Mouse (Mus musculus) forebrain, embryonic 16.5 days (tissue): ENCODE measurements around the gene Mia2. TPM values are rescaled to one million over a fixed set of nuclear protein-coding genes. Genes with fewer than 3 reads are reported as not detected.

Experiments
- ATAC-seq: fragments of 200-750 bp; cut with Nextera tagmentation; 2 replicates; pipeline ENCODE4 v1.8.0; 2017; ENCODE audit warnings: mild to moderate bottlenecking, moderate library complexity
- H3K27ac ChIP-seq: fragments of 300-500 bp; sonication (generic); 2 replicates; pipeline ENCODE4 v1.5.1; 2014; ENCODE audit warnings: low read length, control low read depth
- H3K27me3 ChIP-seq: fragments of 300-500 bp; sonication (generic); replicated peaks from 2 replicates; pipeline ENCODE4 v1.6.1; 2014; ENCODE audit warnings: low read length; ENCODE audit not compliant: control insufficient read depth, insufficient read depth
- H3K36me3 ChIP-seq: fragments of 300-500 bp; sonication (generic); 2 replicates; pipeline ENCODE4 v1.6.1; 2014; ENCODE audit not compliant: control insufficient read depth, insufficient read depth
- H3K4me1 ChIP-seq: fragments of 300-500 bp; sonication (generic); replicated peaks from 2 replicates; pipeline ENCODE4 v1.6.1; 2014; ENCODE audit warnings: low read length; ENCODE audit not compliant: control insufficient read depth, insufficient read depth
- H3K4me2 ChIP-seq: fragments of 300-500 bp; sonication (generic); 2 replicates; pipeline ENCODE4 v1.6.1; 2014; ENCODE audit warnings: mild to moderate bottlenecking, low read length, control low read depth
- H3K4me3 ChIP-seq: fragments of 300-500 bp; sonication (generic); replicated peaks from 2 replicates; pipeline ENCODE4 v1.5.1; 2014; ENCODE audit warnings: mild to moderate bottlenecking, low read length, control low read depth
- H3K9ac ChIP-seq: fragments of 300-500 bp; sonication (generic); replicated peaks from 2 replicates; pipeline ENCODE4 v1.6.1; 2014; ENCODE audit warnings: low read depth, low read length, control low read depth
- H3K9me3 ChIP-seq: fragments of 300-500 bp; sonication (generic); 2 replicates; pipeline ENCODE4 v1.6.1; 2016; ENCODE audit warnings: low read length; ENCODE audit not compliant: control insufficient read depth
- WGBS: fragments of 180-500 bp; shearing (Covaris S2); extraction: QIAGEN DNeasy Blood & Tissue Kit; methylation state at CpG from one replicate; pipeline ENCODE4 v1.1.7; 2014; 5-methylcytosine and 5-hydroxymethylcytosine counted together
- polyA plus RNA-seq: library from polyadenylated mRNA; unstranded; fragments of >200 nt; fragmentation: Nextera tagmentation; extraction: Ambion mirVana; gene quantifications from 2 replicates; pipeline ENCODE4 v1.2.1, GENCODE M21; 2015

Mia2 gene
- polyA plus RNA-seq, 1 experiment from 2014 or later = 33.0 TPM

DNA sequence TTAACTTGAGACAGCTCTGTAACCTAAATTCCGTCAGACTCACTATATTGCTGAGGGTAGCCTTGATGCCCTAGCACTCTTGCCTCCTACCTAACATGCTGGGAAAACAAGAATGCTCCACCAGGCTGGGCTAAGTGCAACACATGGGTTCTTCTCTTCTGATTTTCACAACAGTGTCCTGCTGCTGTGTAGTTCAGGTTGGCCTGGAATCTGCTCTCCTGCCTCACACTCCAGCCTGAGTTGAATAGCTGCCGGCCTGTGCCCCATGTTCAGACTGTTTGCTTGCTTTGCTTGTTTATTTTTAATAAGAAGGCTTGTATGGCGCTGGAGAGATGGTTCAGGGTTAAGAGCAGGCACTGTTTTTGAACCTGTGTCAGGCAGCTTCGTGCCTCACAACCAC, 15.1 kb upstream of the Mia2 start:
- H3K27me3 ChIP-seq = no peaks in the 10 kb centered on the region
- no peak overlapping the region for H3K4me3 ChIP-seq
- ATAC-seq = no peak
- no peak overlapping the region for H3K4me2 ChIP-seq
- H3K27ac ChIP-seq = no peak overlapping the region
- no peaks in the 10 kb centered on the region for H3K36me3 ChIP-seq
- H3K4me1 ChIP-seq = no peaks in the 10 kb centered on the region
- WGBS = 85% methylated on average over 4 of the region's 4 CpGs
- no peak overlapping the region for H3K9ac ChIP-seq
- no peaks in the 10 kb centered on the region for H3K9me3 ChIP-seq

- Histone ChIP-seq H3K27me3 (no peaks in the 10 kb centered on the region), H3K9ac (no peak overlapping the region), H3K36me3 (no peaks in the 10 kb centered on the region), H3K27ac (no peak overlapping the region), H3K9me3 (no peaks in the 10 kb centered on the region), H3K4me2 (no peak overlapping the region), H3K4me3 (no peak overlapping the region), H3K4me1 (no peaks in the 10 kb centered on the region)
- no peak for ATAC-seq
- WGBS = 74% methylated on average over 5 of the region's 5 CpGs
Observed at GRCm38 (mm10) chr12:59084446-59084845, 11.2 kb upstream of the Mia2 start.

DNA sequence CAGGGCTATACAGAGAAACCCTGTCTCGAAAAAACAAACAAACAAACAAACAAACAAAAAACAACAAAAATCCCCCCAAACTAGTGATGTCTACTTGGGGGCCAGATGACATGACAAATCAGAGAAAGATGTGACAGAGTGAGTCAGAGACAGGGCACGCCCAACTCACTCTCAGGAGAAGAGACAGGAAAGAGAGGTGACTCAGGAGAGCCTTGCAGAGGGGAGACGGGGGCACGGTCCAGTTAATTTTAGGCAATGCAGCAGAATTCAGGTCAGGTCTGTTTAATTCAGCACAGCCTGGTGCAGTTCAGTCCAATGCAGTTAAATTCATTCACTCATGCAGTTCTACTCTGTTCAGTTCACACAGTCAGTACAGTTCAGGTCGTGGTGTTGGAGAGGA, 9.4 kb upstream of the Mia2 start:
- Histone ChIP-seq H3K27me3 (no peaks in the 10 kb centered on the region), H3K4me2 (no peak overlapping the region), H3K9me3 (no peaks in the 10 kb centered on the region), H3K4me3 (no peak overlapping the region), H3K27ac (no peak overlapping the region), H3K9ac (no peak overlapping the region), H3K4me1 (no peaks in the 10 kb centered on the region), H3K36me3 (no peaks in the 10 kb centered on the region)
- WGBS = 87% methylated on average over 5 of the region's 5 CpGs
- ATAC-seq = no peak

DNA sequence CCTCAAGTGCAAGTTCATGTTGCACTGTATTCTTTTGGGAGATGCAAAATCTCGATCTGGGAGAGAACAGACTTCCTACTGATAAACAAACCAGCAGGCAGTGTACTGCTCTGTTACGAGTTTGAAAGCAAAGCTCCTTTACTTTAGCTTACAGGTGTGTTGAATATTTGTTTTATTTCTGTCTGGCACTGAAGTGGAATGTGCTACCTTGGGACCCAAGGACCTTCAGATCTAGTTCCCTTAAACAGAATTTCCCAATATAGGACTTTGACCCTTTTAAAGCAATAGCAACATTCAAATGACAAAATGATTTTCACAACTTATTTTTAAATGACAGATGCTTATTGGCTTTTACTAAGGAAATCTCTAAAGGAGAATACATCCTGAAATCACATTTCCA, 2.1 kb upstream of the Mia2 start:
- no peaks in the 10 kb centered on the region for H3K36me3 ChIP-seq
- no peaks in the 10 kb centered on the region for H3K9me3 ChIP-seq
- H3K27ac ChIP-seq = no peak overlapping the region
- H3K4me1 ChIP-seq = no peaks in the 10 kb centered on the region
- no peak overlapping the region for H3K4me2 ChIP-seq
- no peak for ATAC-seq
- H3K4me3 ChIP-seq = no peak overlapping the region
- H3K9ac ChIP-seq = no peak overlapping the region
- H3K27me3 ChIP-seq = no peaks in the 10 kb centered on the region
- 65% methylated on average over 2 of the region's 2 CpGs for WGBS

- Histone ChIP-seq H3K9ac (no peak overlapping the region), H3K27ac (no peak overlapping the region), H3K36me3 (no peaks in the 10 kb centered on the region), H3K4me1 (no peaks in the 10 kb centered on the region), H3K9me3 (no peaks in the 10 kb centered on the region), H3K4me3 (no peak overlapping the region), H3K27me3 (no peaks in the 10 kb centered on the region), H3K4me2 (no peak overlapping the region)
- ATAC-seq = no peak
- WGBS = 63% methylated on average over 5 of the region's 5 CpGs
Observed at GRCm38 (mm10) chr12:59104771-59105170, 9.2 kb downstream of the Mia2 start.

DNA sequence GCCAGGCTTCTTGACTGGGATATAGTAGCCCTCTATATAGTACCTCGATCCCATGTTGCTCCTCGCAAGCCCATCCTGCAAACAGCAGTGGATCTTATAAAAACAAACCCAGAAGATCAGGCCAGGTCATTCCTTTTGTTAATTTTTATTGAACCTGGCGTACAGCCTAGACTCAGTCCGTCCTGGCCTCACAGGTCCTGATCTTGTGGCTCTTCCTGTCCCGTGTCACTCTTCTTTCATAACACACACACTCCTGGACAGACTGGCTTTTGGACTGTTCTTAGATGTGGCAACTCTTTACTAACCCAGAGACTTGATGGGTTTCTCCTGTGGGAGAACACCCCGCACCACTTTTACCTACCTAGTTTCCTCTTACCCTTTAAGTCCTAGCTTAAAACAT, 10.3 kb downstream of the Mia2 start:
- Histone ChIP-seq H3K4me2 (no peak overlapping the region), H3K27me3 (no peaks in the 10 kb centered on the region), H3K27ac (no peak overlapping the region), H3K9me3 (no peaks in the 10 kb centered on the region), H3K36me3 (no peaks in the 10 kb centered on the region), H3K4me3 (no peak overlapping the region), H3K9ac (no peak overlapping the region), H3K4me1 (no peaks in the 10 kb centered on the region)
- ATAC-seq = no peak
- WGBS = 92% methylated on average over 6 of the region's 6 CpGs

GRCm38 (mm10) chr12:59106491-59106890, 10.9 kb downstream of the Mia2 start:
- Histone ChIP-seq H3K9me3 (no peaks in the 10 kb centered on the region), H3K27ac (no peak overlapping the region), H3K4me3 (no peak overlapping the region), H3K4me2 (no peak overlapping the region), H3K9ac (no peak overlapping the region), H3K27me3 (no peaks in the 10 kb centered on the region), H3K36me3 (no peaks in the 10 kb centered on the region), H3K4me1 (no peaks in the 10 kb centered on the region)
- WGBS = 74% methylated on average over 5 of the region's 5 CpGs
- ATAC-seq = no peak

DNA sequence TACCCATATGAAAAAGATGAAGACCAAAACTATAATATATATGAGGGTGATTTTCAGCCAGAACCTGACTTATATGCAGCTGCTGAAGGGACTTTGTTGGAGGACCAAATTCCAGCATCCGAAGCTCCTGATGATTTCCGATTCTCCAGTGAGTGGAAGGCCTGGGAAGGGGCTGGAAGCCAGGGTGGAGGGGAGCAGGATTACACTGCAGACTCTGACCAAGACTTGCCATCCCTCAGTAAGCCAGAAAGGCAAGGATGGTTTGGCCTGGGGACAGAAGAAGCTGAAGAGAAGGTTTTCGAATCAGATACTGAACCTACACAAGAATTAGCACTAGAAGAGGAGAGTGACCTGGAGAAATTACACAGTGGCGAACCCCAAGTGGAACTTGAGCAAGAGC, 12.3 kb downstream of the Mia2 start:
- no peak for ATAC-seq
- 89% methylated on average over 4 of the region's 4 CpGs for WGBS
- H3K27me3 ChIP-seq = no peaks in the 10 kb centered on the region
- H3K9ac ChIP-seq = no peak overlapping the region
- no peak overlapping the region for H3K27ac ChIP-seq
- H3K4me3 ChIP-seq = no peak overlapping the region
- H3K4me1 ChIP-seq = no peaks in the 10 kb centered on the region
- H3K9me3 ChIP-seq = no peaks in the 10 kb centered on the region
- H3K4me2 ChIP-seq = no peak overlapping the region
- H3K36me3 ChIP-seq = no peaks in the 10 kb centered on the region

DNA sequence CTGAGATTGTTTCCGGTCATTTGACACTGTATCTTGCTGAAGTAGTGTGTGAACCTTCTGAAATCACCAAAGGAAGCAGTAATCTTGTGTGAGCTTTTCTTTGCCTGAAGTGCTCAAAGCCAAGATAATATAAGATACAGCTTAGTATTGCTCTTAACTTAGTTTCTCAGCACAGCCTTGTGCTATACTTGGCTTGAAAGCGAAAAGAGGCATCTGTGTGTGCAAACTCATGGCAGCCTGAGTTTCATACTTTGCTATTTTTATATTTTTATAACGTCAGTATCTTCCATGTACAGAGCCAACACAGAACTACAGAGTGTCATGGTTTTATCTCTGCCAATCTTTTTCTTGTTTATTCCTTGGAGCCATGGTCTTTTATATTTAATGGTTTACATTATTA, 21.6 kb downstream of the Mia2 start:
- 80% methylated on average over 3 of the region's 3 CpGs for WGBS
- H3K4me1 ChIP-seq = no peaks in the 10 kb centered on the region
- no peak overlapping the region for H3K4me2 ChIP-seq
- peak; percentile 88 for ATAC-seq
- no peaks in the 10 kb centered on the region for H3K27me3 ChIP-seq
- H3K9ac ChIP-seq = no peak overlapping the region
- no peaks in the 10 kb centered on the region for H3K36me3 ChIP-seq
- H3K4me3 ChIP-seq = no peak overlapping the region
- H3K9me3 ChIP-seq = no peaks in the 10 kb centered on the region
- no peak overlapping the region for H3K27ac ChIP-seq

GRCm38 (mm10) chr12:59125426-59125825, 29.8 kb downstream of the Mia2 start:
- H3K27ac ChIP-seq = no peak overlapping the region
- H3K27me3 ChIP-seq = no peaks in the 10 kb centered on the region
- H3K36me3 ChIP-seq = no peaks in the 10 kb centered on the region
- H3K9me3 ChIP-seq = no peaks in the 10 kb centered on the region
- no peak overlapping the region for H3K9ac ChIP-seq
- no peak overlapping the region for H3K4me3 ChIP-seq
- no peak for ATAC-seq
- no peak overlapping the region for H3K4me2 ChIP-seq
- WGBS = 83% methylated on average over 2 of the region's 2 CpGs
- H3K4me1 ChIP-seq = peaks cover 7% of the 10 kb centered on the region
